Comparison of ENCODE assay signal across 22 mouse cellular contexts in the genomic region with DNA sequence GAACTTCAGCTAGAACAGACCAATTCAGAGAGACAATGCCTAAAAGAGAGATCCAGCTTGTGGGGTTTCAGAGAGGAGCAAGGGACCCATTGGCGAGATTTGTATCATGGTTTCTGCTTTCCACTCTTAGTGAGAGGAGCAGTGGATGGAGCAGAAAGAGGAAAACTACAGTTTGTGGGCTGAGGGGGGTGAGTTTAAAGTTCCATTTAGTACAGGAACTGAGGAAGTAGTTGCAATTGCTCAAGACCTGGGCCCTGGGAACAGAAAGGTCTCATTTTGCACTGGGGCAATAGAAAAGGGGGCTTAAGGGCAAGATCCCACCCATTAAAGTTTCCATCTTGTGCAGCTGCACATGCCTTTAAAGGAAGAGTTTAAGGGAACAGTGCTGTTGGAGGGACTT. TPM values are rescaled to one million over a fixed set of nuclear protein-coding genes. Genes with fewer than 3 reads are reported as not detected.
"Had no signal": no experiment of that assay in that cellular context is flagged by ENCODE, and none has a peak within 500 bp of the region (broad histone marks: within the 10 kb centered on the region; RNA-seq: fewer than 3 reads in every experiment).

No protein-coding gene starts in this region.

- H3K27me3 ChIP-seq: midbrain, embryonic 12.5 days; neural tube, embryonic 13.5 days; neural tube, embryonic 15.5 days had no signal

- H3K4me1 ChIP-seq: midbrain, embryonic 10.5 days; midbrain, embryonic 12.5 days; neural tube, embryonic 13.5 days; neural tube, embryonic 15.5 days had no signal

- H3K9ac ChIP-seq: lung, embryonic 14.5 days; midbrain, embryonic 12.5 days; neural tube, embryonic 13.5 days; neural tube, embryonic 15.5 days had no signal

- DNase-seq: lung, adult 18-20 months; lung, embryonic 14.5 days; lung, postnatal 14 days; lung, postnatal 4 days; midbrain, embryonic 14.5 days; retina, postnatal 1 day; right cerebral cortex, adult 18-20 months; right cerebral cortex, postnatal 25 days; right cerebral cortex, postnatal 4 days; spleen, adult 18-20 months; thymus, adult 18-20 months; thymus, postnatal 14 days; thymus, postnatal 36 days had no signal

- H3K27ac ChIP-seq: midbrain, embryonic 10.5 days; midbrain, embryonic 12.5 days; neural tube, embryonic 13.5 days; neural tube, embryonic 15.5 days had no signal

- ATAC-seq: midbrain, embryonic 16.5 days had no signal

- H3K4me3 ChIP-seq: midbrain, embryonic 10.5 days; midbrain, embryonic 12.5 days; myocyte; neural tube, embryonic 13.5 days; neural tube, embryonic 15.5 days had no signal

- H3K36me3 ChIP-seq: midbrain, embryonic 10.5 days; midbrain, embryonic 12.5 days; neural tube, embryonic 13.5 days; neural tube, embryonic 15.5 days had no signal

RNA-seq across cellular contexts. Expression of a gene that starts 28.0 kb away (rescaled TPM):
- total RNA-seq: megakaryocyte-erythroid progenitor cell, adult 5-6 weeks had no signal
- polyA plus RNA-seq: liver, embryonic 16.5 days; lung, embryonic 14.5 days; neural tube, embryonic 11.5 days; neural tube, embryonic 13.5 days had no signal
